26 mouse cellular contexts compared by ENCODE assay signal in genomic region chr3:22174232-22174631, GRCm38 (mm10).
DNase-seq lines count a peak whose midpoint lies in the region; ATAC-seq and TF ChIP-seq lines count a peak whose summit lies in the region.
"Had no signal": no experiment of that assay in that cellular context is flagged by ENCODE, and none has a peak within 500 bp of the region (broad histone marks: within the 10 kb centered on the region; RNA-seq: fewer than 3 reads in every experiment).

No protein-coding gene starts in this region.

- no peak overlapping the region for H3K4me2 ChIP-seq in embryonic facial prominence, embryonic 14.5 days (ENCODE audit: low read depth, low read length)
- no peak overlapping the region for H3K4me2 ChIP-seq in forebrain, embryonic 16.5 days (ENCODE audit: low read length)
- no peak overlapping the region for H3K4me2 ChIP-seq in forebrain, embryonic 11.5 days (ENCODE audit: low read depth, low read length, severe bottlenecking)
- H3K4me2 ChIP-seq in lung, embryonic 14.5 days, result no peak overlapping the region
- H3K4me2 ChIP-seq: embryonic facial prominence, embryonic 15.5 days; forebrain, embryonic 12.5 days; heart, embryonic 11.5 days; hindbrain, embryonic 12.5 days; hindbrain, embryonic 15.5 days had no signal

- no peak overlapping the region for H3K27ac ChIP-seq in embryonic facial prominence, embryonic 14.5 days (replicated peaks; ENCODE audit: low read depth, low read length)
- no peak overlapping the region for H3K27ac ChIP-seq in embryonic facial prominence, embryonic 10.5 days (replicated peaks)
- no peak overlapping the region for H3K27ac ChIP-seq in forebrain, embryonic 16.5 days (ENCODE audit: low read length)
- H3K27ac ChIP-seq in forebrain, embryonic 11.5 days (ENCODE audit: low read depth, low read length), result no peak overlapping the region
- H3K27ac ChIP-seq in lung, embryonic 14.5 days (ENCODE audit: low read depth), result no peak overlapping the region
- H3K27ac ChIP-seq: embryonic facial prominence, embryonic 15.5 days; forebrain, embryonic 12.5 days; gastrocnemius, adult 2 months; heart, adult 2 months; hindbrain, embryonic 12.5 days; hindbrain, embryonic 15.5 days had no signal

- H3K9me3 ChIP-seq in embryonic facial prominence, embryonic 14.5 days (ENCODE audit: control insufficient read depth, low read length), result no peaks in the 10 kb centered on the region
- H3K9me3 ChIP-seq in embryonic facial prominence, embryonic 10.5 days, result no peaks in the 10 kb centered on the region
- H3K9me3 ChIP-seq in forebrain, embryonic 16.5 days (ENCODE audit: control insufficient read depth, low read length), result no peaks in the 10 kb centered on the region
- no peaks in the 10 kb centered on the region for H3K9me3 ChIP-seq in forebrain, embryonic 11.5 days (ENCODE audit: control insufficient read depth, low read length)
- no peaks in the 10 kb centered on the region for H3K9me3 ChIP-seq in lung, embryonic 14.5 days (ENCODE audit: low read depth, low read length)
- H3K9me3 ChIP-seq: embryonic facial prominence, embryonic 15.5 days; forebrain, embryonic 12.5 days; G1E; hindbrain, embryonic 12.5 days; hindbrain, embryonic 15.5 days had no signal

- ATAC-seq in embryonic facial prominence, embryonic 14.5 days (ENCODE audit: low read depth), result no peak; the same call in 1 of the 2 replicates
- ATAC-seq in forebrain, embryonic 16.5 days, result peak; percentile 37; the same call in 1 of the 2 replicates
- ATAC-seq in forebrain, embryonic 11.5 days (replicated peaks; ENCODE audit: low FRiP score), result no peak
- ATAC-seq in lung, embryonic 14.5 days (ENCODE audit: insufficient read depth), result no peak
- ATAC-seq: intestine, postnatal 0 days had no signal

- no peak for TF ChIP-seq CTCF in lung, embryonic 14.5 days (IDR thresholded peaks at IDR 0.05; ENCODE audit: low read depth)

- WGBS in embryonic facial prominence, embryonic 14.5 days, result 37% methylated on average over 4 of the region's 4 CpGs
- 80% methylated on average over 4 of the region's 4 CpGs for WGBS in embryonic facial prominence, embryonic 10.5 days
- WGBS in forebrain, embryonic 16.5 days, result 78% methylated on average over 4 of the region's 4 CpGs
- 83% methylated on average over 4 of the region's 4 CpGs for WGBS in forebrain, embryonic 11.5 days
- WGBS in lung, embryonic 14.5 days, result 63% methylated on average over 4 of the region's 4 CpGs

- no peaks in the 10 kb centered on the region for H3K36me3 ChIP-seq in embryonic facial prominence, embryonic 14.5 days (ENCODE audit: control insufficient read depth, insufficient read depth, low read length)
- H3K36me3 ChIP-seq in embryonic facial prominence, embryonic 10.5 days (replicated peaks), result no peaks in the 10 kb centered on the region
- no peaks in the 10 kb centered on the region for H3K36me3 ChIP-seq in forebrain, embryonic 16.5 days (ENCODE audit: control insufficient read depth, insufficient read depth)
- H3K36me3 ChIP-seq in forebrain, embryonic 11.5 days (ENCODE audit: control insufficient read depth, insufficient read depth, low read length), result no peaks in the 10 kb centered on the region
- no peaks in the 10 kb centered on the region for H3K36me3 ChIP-seq in lung, embryonic 14.5 days (ENCODE audit: insufficient read depth)
- H3K36me3 ChIP-seq: embryonic facial prominence, embryonic 15.5 days; forebrain, embryonic 12.5 days; hindbrain, embryonic 12.5 days; hindbrain, embryonic 15.5 days had no signal

- no peak overlapping the region for H3K4me3 ChIP-seq in embryonic facial prominence, embryonic 14.5 days (ENCODE audit: low read depth, low read length)
- no peak overlapping the region for H3K4me3 ChIP-seq in embryonic facial prominence, embryonic 10.5 days
- H3K4me3 ChIP-seq in forebrain, embryonic 16.5 days (replicated peaks; ENCODE audit: low read length), result no peak overlapping the region
- H3K4me3 ChIP-seq in forebrain, embryonic 11.5 days (ENCODE audit: low read depth, low read length), result no peak overlapping the region
- no peak overlapping the region for H3K4me3 ChIP-seq in lung, embryonic 14.5 days (ENCODE audit: low read depth, low read length)
- H3K4me3 ChIP-seq: embryonic facial prominence, embryonic 15.5 days; forebrain, embryonic 12.5 days; gastrocnemius, adult 2 months; heart, adult 2 months; hindbrain, embryonic 12.5 days; hindbrain, embryonic 15.5 days had no signal

- H3K4me1 ChIP-seq in embryonic facial prominence, embryonic 14.5 days (ENCODE audit: control insufficient read depth, insufficient read depth, low read length), result peaks cover 11% of the 10 kb centered on the region; the same call in 1 of the 2 replicates
- peaks cover 19% of the 10 kb centered on the region for H3K4me1 ChIP-seq in embryonic facial prominence, embryonic 10.5 days
- H3K4me1 ChIP-seq in forebrain, embryonic 16.5 days (replicated peaks; ENCODE audit: control insufficient read depth, insufficient read depth, low read length), result no peaks in the 10 kb centered on the region
- H3K4me1 ChIP-seq in forebrain, embryonic 11.5 days (replicated peaks; ENCODE audit: control insufficient read depth, insufficient read depth, low read length), result no peaks in the 10 kb centered on the region
- H3K4me1 ChIP-seq in lung, embryonic 14.5 days (ENCODE audit: insufficient read depth), result no peaks in the 10 kb centered on the region
- H3K4me1 ChIP-seq: hindbrain, embryonic 15.5 days had no signal

- no peak overlapping the region for H3K9ac ChIP-seq in embryonic facial prominence, embryonic 14.5 days (ENCODE audit: low read depth, low read length)
- no peak overlapping the region for H3K9ac ChIP-seq in forebrain, embryonic 16.5 days (replicated peaks; ENCODE audit: low read depth, low read length)
- H3K9ac ChIP-seq in forebrain, embryonic 11.5 days (ENCODE audit: low read length), result no peak overlapping the region
- no peak overlapping the region for H3K9ac ChIP-seq in lung, embryonic 14.5 days
- H3K9ac ChIP-seq: embryonic facial prominence, embryonic 15.5 days; forebrain, embryonic 12.5 days; hindbrain, embryonic 12.5 days; hindbrain, embryonic 15.5 days had no signal

- DNase-seq in embryonic facial prominence, embryonic 14.5 days (ENCODE audit: low spot score), result peak; percentile 62
- DNase-seq in embryonic facial prominence, embryonic 10.5 days (ENCODE audit: low spot score), result no peak
- DNase-seq in forebrain, embryonic 11.5 days (ENCODE audit: low spot score), result no peak
- peak; percentile 38 for DNase-seq in lung, embryonic 14.5 days
- DNase-seq in lung, postnatal 4 days, result no peak
- DNase-seq in layer of hippocampus, adult 9-10 months (ENCODE audit: low spot score), result no peak
- DNase-seq: adrenal gland, adult 2 months; adrenal gland, postnatal 14 days; B cell, adult 2 months; cerebellum, adult 11-12 months; cerebellum, adult 8-10 months; cerebellum, postnatal 10 days; cerebellum, postnatal 36 days; embryo, embryonic 11 days; gastrocnemius, adult 2 months; gastrocnemius, postnatal 25 days; heart, adult 2 months had no signal

- H3K27me3 ChIP-seq in embryonic facial prominence, embryonic 14.5 days (replicated peaks; ENCODE audit: control insufficient read depth, insufficient read depth, low read length), result no peaks in the 10 kb centered on the region
- H3K27me3 ChIP-seq in embryonic facial prominence, embryonic 10.5 days (replicated peaks; ENCODE audit: low read depth, poor library complexity, severe bottlenecking), result no peaks in the 10 kb centered on the region
- no peaks in the 10 kb centered on the region for H3K27me3 ChIP-seq in forebrain, embryonic 16.5 days (replicated peaks; ENCODE audit: control insufficient read depth, insufficient read depth, low read length)
- no peaks in the 10 kb centered on the region for H3K27me3 ChIP-seq in forebrain, embryonic 11.5 days (ENCODE audit: control insufficient read depth, insufficient read depth, low read length)
- no peaks in the 10 kb centered on the region for H3K27me3 ChIP-seq in lung, embryonic 14.5 days (ENCODE audit: insufficient read depth, low read length)
- H3K27me3 ChIP-seq: CH12.LX; embryonic facial prominence, embryonic 15.5 days; forebrain, embryonic 12.5 days; hindbrain, embryonic 12.5 days; hindbrain, embryonic 15.5 days had no signal

Comparison
In these comparisons a context has a peak if more than half of its experiments do, and no peak if none do; other contexts are left out.
1. DNase-seq: peak in embryonic facial prominence, embryonic 14.5 days (single experiment) and lung, embryonic 14.5 days (single experiment); none in embryonic facial prominence, embryonic 10.5 days (single experiment), forebrain, embryonic 11.5 days (single experiment), lung, postnatal 4 days (0 of 2) and layer of hippocampus, adult 9-10 months (single experiment).